Mouse (Mus musculus) myocyte (in vitro differentiated cells): ENCODE measurements around the gene Mrps34. TPM values are rescaled to one million over a fixed set of nuclear protein-coding genes. Genes with fewer than 3 reads are reported as not detected.

Source experiments
- H3K27me3 ChIP-seq: one replicate; pipeline ENCODE4 v1.6.1; 2011; ENCODE audit not compliant: control insufficient read depth, insufficient read depth, insufficient read length
- H3K36me3 ChIP-seq: one replicate; pipeline ENCODE4 v1.6.1; 2011; ENCODE audit not compliant: control insufficient read depth, insufficient read depth
- H3K4me2 ChIP-seq: one replicate; pipeline ENCODE4 v1.6.1; 2011; ENCODE audit warnings: low read depth, control low read depth
- H3K4me3 ChIP-seq: one replicate; pipeline ENCODE4 v1.5.1; 2011; ENCODE audit warnings: mild to moderate bottlenecking, control low read depth, moderate library complexity
- H3K79me2 ChIP-seq: one replicate; pipeline ENCODE4 v1.6.1; 2011; ENCODE audit not compliant: control insufficient read depth, insufficient read depth
- H3ac ChIP-seq: one replicate; pipeline ENCODE4 v1.6.1; 2011; ENCODE audit not compliant: control insufficient read depth, insufficient read length
- CEBPB ChIP-seq: IDR thresholded peaks from 2 replicates; pipeline ENCODE4 v1.6.1; 2011; ENCODE audit warnings: mild to moderate bottlenecking, moderate library complexity; ENCODE audit not compliant: poor library complexity, insufficient read depth, severe bottlenecking
- E2F4 ChIP-seq: IDR thresholded peaks from one replicate; pipeline ENCODE4 v1.6.1; 2011; ENCODE audit warnings: mild to moderate bottlenecking, control low read depth, moderate library complexity; ENCODE audit not compliant: insufficient read depth
- MAX ChIP-seq: IDR thresholded peaks from one replicate; pipeline ENCODE4 v1.6.1; 2011; ENCODE audit warnings: low read depth, mild to moderate bottlenecking, control low read depth
- MYOD1 ChIP-seq, 3 experiments: IDR thresholded peaks; one replicate each; pipeline ENCODE4 v1.6.1; 2011; ENCODE audit warnings: control low read depth in 2 of 3, low read depth in 2 of 3, mild to moderate bottlenecking in 2 of 3, moderate library complexity in 1 of 3; ENCODE audit not compliant: insufficient read length in 2 of 3, control insufficient read depth in 1 of 3
- MYOG ChIP-seq, 3 experiments: IDR thresholded peaks; one replicate each; pipeline ENCODE4 v1.6.1; 2011; ENCODE audit warnings: control low read depth in 2 of 3, low read depth in 2 of 3, mild to moderate bottlenecking in 2 of 3; ENCODE audit not compliant: insufficient read length in 2 of 3, control insufficient read depth in 1 of 3, insufficient read depth in 1 of 3
- POLR2A ChIP-seq: IDR thresholded peaks from one replicate; pipeline ENCODE4 v1.6.1; 2011; ENCODE audit warnings: low read depth, mild to moderate bottlenecking, control low read depth, moderate library complexity; ENCODE audit not compliant: insufficient read length
- POLR2AphosphoS2 ChIP-seq: IDR thresholded peaks from one replicate; pipeline ENCODE4 v1.6.1; 2011; ENCODE audit warnings: low read depth, control low read depth; ENCODE audit not compliant: insufficient read length
- REST ChIP-seq: IDR thresholded peaks from one replicate; pipeline ENCODE4 v1.6.1; 2011; ENCODE audit warnings: mild to moderate bottlenecking, control low read depth, moderate library complexity; ENCODE audit not compliant: insufficient read depth, insufficient read length
- SRF ChIP-seq: IDR thresholded peaks from one replicate; pipeline ENCODE4 v1.6.1; 2011; ENCODE audit warnings: low read depth; ENCODE audit not compliant: control insufficient read depth, insufficient read length
- TCF12 ChIP-seq: IDR thresholded peaks from one replicate; pipeline ENCODE4 v1.6.1; 2011; ENCODE audit warnings: mild to moderate bottlenecking, control low read depth; ENCODE audit not compliant: poor library complexity, insufficient read depth, severe bottlenecking
- TCF3 ChIP-seq: IDR thresholded peaks from one replicate; pipeline ENCODE4 v1.6.1; 2011; ENCODE audit warnings: low read depth, control low read depth; ENCODE audit not compliant: insufficient read length
- USF1 ChIP-seq: IDR thresholded peaks from one replicate; pipeline ENCODE4 v1.6.1; 2011; ENCODE audit warnings: low read depth, mild to moderate bottlenecking, control low read depth, moderate library complexity
- polyA plus RNA-seq: library from polyadenylated mRNA; unstranded; fragments of >200 nt; fragmentation: generic; extraction: Trizol; gene quantifications from one replicate; pipeline ENCODE4 v1.2.1, GENCODE M21; 2012; ENCODE audit warnings: missing spikeins

Mrps34 gene
- polyA plus RNA-seq, 1 experiment, result 142 TPM

DNA sequence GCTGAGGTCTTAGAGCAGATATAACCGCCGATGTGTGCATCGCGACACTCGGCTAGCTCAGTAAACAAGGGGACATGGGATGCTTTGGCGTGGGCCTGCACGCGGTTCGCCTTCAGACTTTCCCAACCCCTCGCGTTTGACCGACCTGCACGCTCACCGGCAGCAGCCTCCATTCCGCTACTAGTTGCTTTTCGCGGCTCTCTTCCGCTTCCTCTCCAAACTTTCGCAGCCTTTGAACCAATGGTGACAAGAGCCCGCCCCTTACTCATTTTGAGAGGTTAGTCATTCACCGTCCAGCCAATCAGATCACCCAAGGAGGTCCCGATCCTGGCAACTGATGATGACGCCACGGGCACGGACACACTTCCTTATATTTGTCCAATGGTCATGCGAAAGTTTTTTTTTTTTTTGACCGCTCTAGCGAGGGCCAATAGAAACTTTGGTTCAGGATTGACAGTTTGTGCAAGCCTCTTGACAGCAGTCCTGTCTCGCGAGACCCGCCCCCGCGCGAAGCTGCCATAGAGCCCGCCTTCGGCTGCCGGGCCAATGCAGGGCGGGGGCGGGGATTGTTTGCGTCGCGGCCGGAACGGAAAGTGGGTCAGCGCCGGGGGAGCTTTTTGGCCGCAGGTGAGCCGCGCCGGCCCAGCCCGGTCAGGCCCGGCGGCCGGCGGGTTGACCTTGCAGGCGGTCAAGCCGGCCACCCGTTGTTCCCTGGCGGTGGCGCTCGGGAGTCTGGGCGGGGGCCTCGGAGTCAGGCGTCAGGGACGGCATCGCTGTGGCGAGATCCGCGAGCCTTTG lies 8.6 kb upstream of the Mrps34 start, which contains the start of the genes Nubp2 and Spsb3:
Gene Nubp2 (minus strand): TSS at position 216 of the 798 bp plus-strand sequence.
Gene Spsb3 (plus strand): TSS at position 510 of the 798 bp plus-strand sequence.
- H3K4me2 ChIP-seq, result peak within 1 kb of the TSS; percentile 94
- H3K4me3 ChIP-seq, result peak within 1 kb of the TSS; percentile 70
- no peaks in the 10 kb centered on the region for H3K36me3 ChIP-seq
- H3K79me2 ChIP-seq, result peaks cover 6% of the 10 kb centered on the region
- H3ac ChIP-seq, result peak within 1 kb of the TSS; percentile 82
- TF ChIP-seq E2F4 (peak; percentile 46), POLR2A (peak; percentile 77), MYOG (IDR thresholded peaks at IDR 0.05; ENCODE audit: control insufficient read depth in 1 of 3, insufficient read depth in 1 of 3, insufficient read length in 2 of 3, low read depth in 2 of 3) (no peak), TCF12 (no peak), SRF (peak; percentile 41), TCF3 (no peak), MAX (no peak), REST (no peak), CEBPB (no peak), USF1 (no peak), MYOD1 (IDR thresholded peaks at IDR 0.05; ENCODE audit: control insufficient read depth in 1 of 3, insufficient read length in 2 of 3, low read depth in 2 of 3) (no peak), POLR2AphosphoS2 (peak; percentile 76)
- no peaks in the 10 kb centered on the region for H3K27me3 ChIP-seq

DNA sequence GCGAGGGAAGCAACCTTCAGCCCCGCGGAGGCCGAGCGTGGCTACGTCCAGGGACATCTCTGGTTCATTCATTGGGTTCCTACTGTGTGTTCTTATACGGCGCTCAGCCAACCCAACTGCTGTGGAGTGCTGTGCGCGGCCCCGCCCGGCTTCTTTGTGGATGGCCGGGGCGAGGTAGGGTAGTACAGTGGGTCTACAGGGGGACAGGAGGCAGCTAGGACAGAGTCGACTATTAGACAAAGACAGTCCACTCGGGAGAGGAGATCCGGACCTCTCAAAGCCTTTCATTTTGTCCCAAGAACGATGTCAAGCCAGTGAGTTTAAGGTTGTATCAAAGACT lies 8.0 kb upstream of the Mrps34 start:
- TF ChIP-seq POLR2A, result no peak
- TF ChIP-seq POLR2AphosphoS2, result peak; percentile 18
- no peaks in the 10 kb centered on the region for H3K27me3 ChIP-seq
- H3ac ChIP-seq, result peak overlapping the region; percentile 82
- no peaks in the 10 kb centered on the region for H3K36me3 ChIP-seq
- peak overlapping the region; percentile 94 for H3K4me2 ChIP-seq
- peaks cover 6% of the 10 kb centered on the region for H3K79me2 ChIP-seq
- H3K4me3 ChIP-seq, result peak overlapping the region; percentile 70

DNA sequence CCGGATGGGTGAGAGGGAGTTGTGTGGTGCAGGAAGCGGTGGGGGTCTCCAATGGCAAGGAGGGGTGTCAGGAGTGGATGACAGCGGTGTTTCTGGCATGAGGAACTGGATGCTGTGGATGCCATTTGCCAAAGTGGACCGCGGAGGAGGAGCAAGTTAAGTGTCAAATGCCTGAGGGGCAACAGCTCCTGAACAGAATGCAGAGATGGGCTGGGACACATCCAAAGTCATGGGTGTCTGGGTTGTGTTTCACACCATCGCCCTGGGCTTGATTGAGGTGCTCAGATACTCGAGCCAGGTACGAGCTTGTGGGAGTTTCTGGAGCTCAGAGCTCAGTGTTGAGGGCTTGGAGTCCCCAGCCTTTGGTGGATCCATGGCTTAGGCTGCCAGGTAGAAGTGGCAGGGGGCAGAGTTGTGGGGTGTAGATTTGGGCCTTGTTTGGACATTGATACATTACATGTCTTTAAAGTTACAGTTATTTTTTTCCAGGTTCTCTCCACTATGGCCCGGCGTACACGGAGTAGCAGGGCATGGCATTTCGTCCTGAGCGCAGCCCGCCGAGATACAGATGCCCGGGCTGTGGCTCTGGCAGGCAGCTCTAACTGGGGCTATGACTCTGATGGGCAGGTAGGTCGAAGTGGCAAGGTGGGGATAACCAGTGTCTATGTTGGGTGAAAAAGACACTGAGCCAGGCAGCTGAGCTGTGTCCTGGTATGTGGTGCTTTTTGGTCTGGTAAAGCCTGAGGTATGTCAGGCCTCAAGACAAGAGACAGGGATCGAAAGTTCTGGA lies 7.4 kb upstream of the Mrps34 start:
- Histone ChIP-seq H3K27me3 (no peaks in the 10 kb centered on the region), H3K79me2 (peaks cover 6% of the 10 kb centered on the region), H3ac (peak overlapping the region; percentile 82), H3K4me3 (peak overlapping the region; percentile 70), H3K4me2 (peak overlapping the region; percentile 94), H3K36me3 (peaks cover 4% of the 10 kb centered on the region)
- TF ChIP-seq MYOD1 (IDR thresholded peaks at IDR 0.05; ENCODE audit: control insufficient read depth in 1 of 3, insufficient read length in 2 of 3, low read depth in 2 of 3) (no peak), POLR2AphosphoS2 (peak; percentile 70)

DNA sequence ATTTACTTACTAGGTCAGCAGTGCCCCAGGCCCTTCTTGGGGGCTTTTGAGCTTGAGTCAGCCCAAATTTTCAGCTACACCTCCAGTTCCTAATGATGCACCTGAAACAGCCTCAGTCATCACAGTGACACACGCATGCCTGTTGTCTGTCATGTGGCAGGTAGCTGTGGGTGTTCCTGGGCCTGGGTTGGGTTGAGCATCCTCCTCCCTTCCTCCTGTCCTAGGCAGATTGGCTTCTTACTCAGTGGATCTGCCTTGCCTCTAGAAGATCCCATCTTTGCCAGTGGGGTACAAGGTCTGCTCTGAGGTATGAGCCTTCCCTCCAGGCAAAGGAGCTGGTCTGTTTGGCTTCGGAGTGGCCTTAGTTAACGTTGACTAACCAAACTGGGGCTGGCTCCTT lies 6.1 kb upstream of the Mrps34 start:
- H3K4me2 ChIP-seq, result no peak overlapping the region
- peak; percentile 98 for TF ChIP-seq POLR2AphosphoS2
- TF ChIP-seq TCF3, result no peak
- TF ChIP-seq POLR2A, result peak; percentile 39
- H3K4me3 ChIP-seq, result no peak overlapping the region
- no peaks in the 10 kb centered on the region for H3K27me3 ChIP-seq
- H3K36me3 ChIP-seq, result peaks cover 5% of the 10 kb centered on the region
- no peak overlapping the region for H3ac ChIP-seq
- H3K79me2 ChIP-seq, result peaks cover 9% of the 10 kb centered on the region

DNA sequence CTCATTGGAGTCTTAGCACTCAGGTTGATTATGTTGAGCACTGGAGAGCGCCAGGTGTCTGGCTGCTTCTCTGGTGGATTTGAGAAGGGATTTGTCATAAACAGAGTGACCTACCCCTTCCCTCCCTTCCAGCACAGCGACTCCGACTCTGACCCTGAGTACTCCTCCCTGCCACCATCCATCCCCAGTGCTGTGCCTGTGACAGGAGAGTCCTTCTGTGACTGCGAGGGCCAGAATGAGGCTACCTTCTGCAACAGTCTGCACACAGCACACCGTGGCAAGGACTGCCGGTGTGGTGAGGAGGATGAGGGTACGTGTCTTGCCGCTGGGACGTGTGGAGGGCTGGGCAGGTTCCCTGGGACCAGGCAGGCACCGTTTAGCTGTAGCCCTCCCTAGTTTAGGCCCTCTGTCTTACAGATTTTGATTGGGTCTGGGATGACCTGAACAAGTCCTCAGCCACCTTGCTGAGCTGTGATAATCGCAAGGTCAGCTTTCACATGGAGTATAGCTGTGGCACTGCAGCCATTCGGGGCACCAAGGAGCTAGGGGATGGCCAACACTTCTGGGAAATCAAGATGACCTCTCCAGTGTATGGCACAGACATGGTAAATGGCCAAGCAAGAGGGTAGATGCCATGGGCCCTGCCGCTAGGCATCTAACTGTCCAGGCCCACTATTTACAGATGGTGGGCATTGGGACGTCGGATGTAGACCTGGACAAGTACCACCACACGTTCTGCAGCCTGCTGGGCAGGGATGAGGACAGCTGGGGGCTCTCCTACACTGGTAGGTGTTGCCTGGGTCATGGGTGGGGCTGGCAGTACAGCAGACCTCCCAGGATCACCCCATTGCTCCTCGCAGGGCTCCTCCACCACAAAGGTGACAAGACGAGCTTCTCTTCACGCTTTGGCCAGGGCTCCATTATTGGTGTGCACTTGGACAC lies 4.5 kb upstream of the Mrps34 start:
- no peak overlapping the region for H3K4me2 ChIP-seq
- no peak overlapping the region for H3K4me3 ChIP-seq
- no peaks in the 10 kb centered on the region for H3K27me3 ChIP-seq
- H3K36me3 ChIP-seq, result peaks cover 5% of the 10 kb centered on the region
- no peak overlapping the region for H3ac ChIP-seq
- TF ChIP-seq POLR2AphosphoS2, result peak; percentile 86
- no peak for TF ChIP-seq MAX
- TF ChIP-seq POLR2A, result peak; percentile 34
- H3K79me2 ChIP-seq, result peaks cover 18% of the 10 kb centered on the region
